Mouse (Mus musculus): ENCODE data around the gene Dohh.

- TF ChIP-seq POLR2A (IDR thresholded peaks at IDR 0.05; ENCODE audit: borderline replicate concordance, control insufficient read depth, low read depth, low read length) (no peak), CTCF (IDR thresholded peaks at IDR 0.05; ENCODE audit: control insufficient read depth, insufficient read depth, low read length) (no peak)
Measured at GRCm38 (mm10) chr10:81420191-81420767, 36.1 kb downstream of the Dohh start.

Measured in bone marrow, adult 2 months (tissue).